Mouse (Mus musculus) ES-E14 (cell line): ENCODE measurements around the gene Ttc32.

Source experiments
- CHD2 ChIP-seq: IDR thresholded peaks from 2 replicates; pipeline ENCODE4 v1.6.1; 2014; ENCODE audit warnings: mild to moderate bottlenecking, low read depth, low read length, inconsistent platforms
- HCFC1 ChIP-seq: IDR thresholded peaks from 2 replicates; pipeline ENCODE4 v1.6.1; 2012; ENCODE audit warnings: low read length, inconsistent platforms, borderline replicate concordance; ENCODE audit not compliant: insufficient read depth
- MAFK ChIP-seq: IDR thresholded peaks from 2 replicates; pipeline ENCODE4 v1.6.1; 2014; ENCODE audit warnings: mild to moderate bottlenecking, low read depth, low read length, inconsistent platforms; ENCODE audit not compliant: insufficient read depth
- ZC3H11A ChIP-seq: IDR thresholded peaks from 2 replicates; pipeline ENCODE4 v1.6.1; 2012; ENCODE audit warnings: low read depth, mild to moderate bottlenecking, inconsistent platforms, low read length, borderline replicate concordance
- ZNF384 ChIP-seq: IDR thresholded peaks from 2 replicates; pipeline ENCODE4 v1.6.1; 2012; ENCODE audit warnings: low read depth, low read length, inconsistent platforms

GRCm38 (mm10) chr12:9036409-9036808 is 6.6 kb downstream of the Ttc32 start:
- TF ChIP-seq ZC3H11A, result no peak
- no peak for TF ChIP-seq MAFK
- no peak for TF ChIP-seq HCFC1
- TF ChIP-seq CHD2, result no peak
- no peak for TF ChIP-seq ZNF384
